Mouse (Mus musculus) liver, adult 2 months (tissue): ENCODE results near the gene Olfr1349.

Experiments
- CTCF ChIP-seq: fragments of 200-500 bp; IDR thresholded peaks from 2 replicates; pipeline ENCODE4 v1.5.1; 2011; ENCODE audit warnings: low read depth, low read length, control low read depth
- POLR2A ChIP-seq: fragments of 200-500 bp; IDR thresholded peaks from 2 replicates; pipeline ENCODE4 v1.6.1; 2011; ENCODE audit warnings: low read length, control low read depth; ENCODE audit not compliant: insufficient read depth; ENCODE audit errors: extremely low read depth

DNA sequence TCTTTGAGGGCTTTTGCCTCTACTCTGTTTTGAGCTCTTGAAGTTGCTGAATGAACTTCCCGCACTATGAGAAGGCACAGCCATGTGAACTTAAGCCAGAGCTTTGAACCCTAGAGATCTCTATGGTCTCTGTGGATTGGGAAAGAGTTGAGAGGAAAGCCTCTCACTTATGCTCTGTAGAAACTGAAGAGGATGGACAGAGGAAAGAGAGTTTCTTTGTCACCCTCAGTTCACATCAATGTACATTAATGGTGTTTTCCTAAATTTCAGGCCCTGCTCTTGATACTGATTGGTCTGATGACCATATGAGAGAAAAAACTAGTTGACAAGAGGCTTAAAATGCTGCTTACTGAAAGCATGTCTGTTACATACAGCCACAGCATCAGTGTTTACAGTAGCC lies 14.1 kb downstream of the Olfr1349 start, which contains the start of gene Olfr1348:
- no peak for TF ChIP-seq CTCF
- no peak for TF ChIP-seq POLR2A
